In genomic region chr2:32881054-32881453, GRCm38 (mm10) we compare ENCODE assay signal across 8 mouse cellular contexts. TPM values are rescaled to one million over a fixed set of nuclear protein-coding genes. Genes with fewer than 3 reads are reported as not detected.
A peak's percentile ranks its signal among the peaks of the same experiment; 100 is the strongest.
DNase-seq lines count a peak whose midpoint lies in the region; ATAC-seq and TF ChIP-seq lines count a peak whose summit lies in the region.

No protein-coding gene starts in this region.

- no peaks in the 10 kb centered on the region for H3K9me3 ChIP-seq in hindbrain, embryonic 13.5 days
- H3K9me3 ChIP-seq in midbrain, embryonic 14.5 days (ENCODE audit: control insufficient read depth, low read length) = no peaks in the 10 kb centered on the region

- H3K4me2 ChIP-seq in hindbrain, embryonic 13.5 days = 0 out of 2 replicates have a peak overlapping the region, but pooled peaks have one; percentile 19
- no peak overlapping the region for H3K4me2 ChIP-seq in midbrain, embryonic 14.5 days (ENCODE audit: low read length)

- no peak overlapping the region for H3K4me3 ChIP-seq in kidney, adult 2 months (ENCODE audit: insufficient read depth, low read depth, low read length)
- no peak overlapping the region for H3K4me3 ChIP-seq in bone marrow, adult 2 months (replicated peaks; ENCODE audit: control insufficient read depth, low read depth, low read length)
- no peak overlapping the region for H3K4me3 ChIP-seq in hindbrain, embryonic 13.5 days
- H3K4me3 ChIP-seq in midbrain, embryonic 14.5 days (replicated peaks; ENCODE audit: low read depth, low read length) = no peak overlapping the region

- H3K27ac ChIP-seq in kidney, adult 2 months (ENCODE audit: insufficient read depth, low read depth, low read length) = peak overlapping the region; percentile 93
- H3K27ac ChIP-seq in bone marrow, adult 2 months (ENCODE audit: control insufficient read depth, insufficient read depth, low read depth, low read length, poor library complexity) = 0 out of 2 replicates have a peak overlapping the region, but pooled peaks have one; percentile 19
- peak overlapping the region; percentile 64 for H3K27ac ChIP-seq in hindbrain, embryonic 13.5 days
- H3K27ac ChIP-seq in midbrain, embryonic 14.5 days (replicated peaks; ENCODE audit: low read depth, low read length) = peak overlapping the region; percentile 52

- DNase-seq in kidney, adult 2 months = no peak
- DNase-seq in kidney, adult 9 months = no peak
- DNase-seq in midbrain, embryonic 14.5 days = no peak
- DNase-seq in natural killer cell, adult 2 months (ENCODE audit: low spot score in 2 of 2) = no peak
- DNase-seq in adrenal gland, postnatal 14 days = no peak
- no peak for DNase-seq in ovary, postnatal 36 days (ENCODE audit: low spot score)

- TF ChIP-seq POLR2A in kidney, adult 2 months (IDR thresholded peaks at IDR 0.05; ENCODE audit: low read depth, low read length) = no peak
- no peak for TF ChIP-seq POLR2A in bone marrow, adult 2 months (IDR thresholded peaks at IDR 0.05; ENCODE audit: borderline replicate concordance, control insufficient read depth, low read depth, low read length)

- WGBS in kidney, adult 2 months = 52% methylated on average over 6 of the region's 6 CpGs
- WGBS in bone marrow, adult 2 months = 53% methylated on average over 6 of the region's 6 CpGs
- WGBS in hindbrain, embryonic 13.5 days = 19% methylated on average over 6 of the region's 6 CpGs
- WGBS in midbrain, embryonic 14.5 days = 19% methylated on average over 6 of the region's 6 CpGs

- ATAC-seq in hindbrain, embryonic 13.5 days (ENCODE audit: low FRiP score) = no peak
- ATAC-seq in midbrain, embryonic 14.5 days (ENCODE audit: low FRiP score, low TSS enrichment) = no peak

- H3K4me1 ChIP-seq in kidney, adult 2 months (ENCODE audit: control insufficient read depth, insufficient read depth, low read length) = peaks cover 29% of the 10 kb centered on the region
- H3K4me1 ChIP-seq in bone marrow, adult 2 months (ENCODE audit: control insufficient read depth, insufficient read depth, low read length) = peaks cover 4% of the 10 kb centered on the region
- peaks cover 87% of the 10 kb centered on the region for H3K4me1 ChIP-seq in hindbrain, embryonic 13.5 days (replicated peaks)
- H3K4me1 ChIP-seq in midbrain, embryonic 14.5 days (ENCODE audit: control insufficient read depth, insufficient read depth, low read length) = peaks cover 46% of the 10 kb centered on the region

- H3K27me3 ChIP-seq in kidney, adult 2 months (replicated peaks; ENCODE audit: control insufficient read depth, insufficient read depth, low read length) = no peaks in the 10 kb centered on the region
- H3K27me3 ChIP-seq in hindbrain, embryonic 13.5 days = no peaks in the 10 kb centered on the region
- H3K27me3 ChIP-seq in midbrain, embryonic 14.5 days (ENCODE audit: control insufficient read depth, insufficient read depth, low read length) = no peaks in the 10 kb centered on the region

- H3K9ac ChIP-seq in hindbrain, embryonic 13.5 days = peak overlapping the region; percentile 49
- H3K9ac ChIP-seq in midbrain, embryonic 14.5 days (replicated peaks; ENCODE audit: low read length) = peak overlapping the region; percentile 26; the same call in 1 of the 2 replicates

- H3K36me3 ChIP-seq in kidney, adult 2 months (ENCODE audit: control insufficient read depth, insufficient read depth, low read length) = no peaks in the 10 kb centered on the region
- H3K36me3 ChIP-seq in hindbrain, embryonic 13.5 days = no peaks in the 10 kb centered on the region
- no peaks in the 10 kb centered on the region for H3K36me3 ChIP-seq in midbrain, embryonic 14.5 days (ENCODE audit: control insufficient read depth, insufficient read depth, low read length)

- no peak for TF ChIP-seq CTCF in kidney, adult 2 months (conservative IDR thresholded peaks at IDR 0.05; ENCODE audit: insufficient read depth, insufficient read length, low read depth, low read length)
- no peak for TF ChIP-seq CTCF in bone marrow, adult 2 months (IDR thresholded peaks at IDR 0.05; ENCODE audit: control insufficient read depth, insufficient read depth, low read length)

RNA-seq across cellular contexts. Expression of gene Fam129b, which starts 5.1 kb away (rescaled TPM):
- 32.3 and 33.4 TPM in 2 replicates for polyA plus RNA-seq in kidney, adult 2 months (2012; rRNA removed)
- 2.1 and 9.9 TPM in 2 replicates for polyA plus RNA-seq in bone marrow, adult 2 months (2011; ENCODE audit: insufficient read depth, insufficient read length, low replicate concordance, missing spikeins)
- polyA plus RNA-seq in hindbrain, embryonic 13.5 days (2015; fragmentation: Nextera tagmentation; extraction: Ambion mirVana) = 31.6 and 32.4 TPM in 2 replicates
- polyA plus RNA-seq in midbrain, embryonic 14.5 days (2014; fragmentation: Nextera tagmentation; extraction: Ambion mirVana) = 13.6 and 19.8 TPM in 2 replicates
- total RNA-seq in adrenal gland, postnatal 14 days (2021) = 22.0 and 23.1 TPM in 2 replicates

RNA-seq across cellular contexts. Expression of gene Stxbp1, which starts 34.0 kb away (rescaled TPM):
- 10.2 and 13.2 TPM in 2 replicates for polyA plus RNA-seq in kidney, adult 2 months (2012; rRNA removed)
- polyA plus RNA-seq in bone marrow, adult 2 months (2011; ENCODE audit: insufficient read depth, insufficient read length, low replicate concordance, missing spikeins) = 2.5 and 3.2 TPM in 2 replicates
- polyA plus RNA-seq in hindbrain, embryonic 13.5 days (2015; fragmentation: Nextera tagmentation; extraction: Ambion mirVana) = 180 and 193 TPM in 2 replicates
- 240 and 245 TPM in 2 replicates for polyA plus RNA-seq in midbrain, embryonic 14.5 days (2014; fragmentation: Nextera tagmentation; extraction: Ambion mirVana)
- total RNA-seq in adrenal gland, postnatal 14 days (2021) = 25.2 and 26.4 TPM in 2 replicates

Comparison
In these comparisons a context has a peak if more than half of its experiments do, and no peak if none do; other contexts are left out.
1. H3K27ac ChIP-seq: peak in every context shown above with its lines; median percentile 93 in kidney, adult 2 months; 64 in hindbrain, embryonic 13.5 days; 52 in midbrain, embryonic 14.5 days; 19 in bone marrow, adult 2 months.
2. RNA of gene Stxbp1, which starts 34.0 kb away (polyA plus RNA-seq): 240 to 245 TPM in midbrain, embryonic 14.5 days and 180 to 193 TPM in hindbrain, embryonic 13.5 days; 10.2 to 13.2 TPM in kidney, adult 2 months and 2.5 to 3.2 TPM in bone marrow, adult 2 months; every median in the first group is over 10 times any median in the second.